In the genomic region with DNA sequence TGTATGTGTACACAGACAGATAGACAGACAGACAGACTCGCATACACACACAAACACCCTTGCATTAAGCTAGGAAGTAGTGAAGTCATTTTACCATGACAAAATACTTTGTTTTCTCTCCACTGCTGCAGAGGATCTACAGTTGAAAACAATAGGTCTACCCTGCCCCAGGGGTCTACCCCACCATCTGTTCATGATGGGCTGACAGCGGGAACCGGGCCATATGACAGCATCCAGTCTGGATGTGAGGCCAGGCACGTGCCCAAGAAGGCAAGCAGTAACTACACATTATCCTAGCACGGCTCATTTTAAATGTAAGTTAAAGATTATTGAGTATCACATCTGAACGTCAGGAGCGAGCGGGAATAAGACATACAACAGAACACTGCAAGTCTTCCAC, we compare ENCODE assay signal across 13 mouse cellular contexts. TPM values are rescaled to one million over a fixed set of nuclear protein-coding genes. Genes with fewer than 3 reads are reported as not detected.
A peak's percentile ranks its signal among the peaks of the same experiment; 100 is the strongest.
DNase-seq lines count a peak whose midpoint lies in the region; ATAC-seq and TF ChIP-seq lines count a peak whose summit lies in the region.
"Had no signal": no experiment of that assay in that cellular context is flagged by ENCODE, and none has a peak within 500 bp of the region (broad histone marks: within the 10 kb centered on the region; RNA-seq: fewer than 3 reads in every experiment).

No protein-coding gene starts in this region.

- no peak overlapping the region for H3K9ac ChIP-seq in forebrain, embryonic 11.5 days (ENCODE audit: low read length)
- no peak overlapping the region for H3K9ac ChIP-seq in embryonic facial prominence, embryonic 14.5 days (ENCODE audit: low read depth, low read length)
- no peak overlapping the region for H3K9ac ChIP-seq in stomach, postnatal 0 days (ENCODE audit: low read length)
- H3K9ac ChIP-seq: limb, embryonic 15.5 days had no signal

- no peak overlapping the region for H3K4me2 ChIP-seq in forebrain, embryonic 11.5 days (ENCODE audit: low read depth, low read length, severe bottlenecking)
- no peak overlapping the region for H3K4me2 ChIP-seq in embryonic facial prominence, embryonic 14.5 days (ENCODE audit: low read depth, low read length)
- no peak overlapping the region for H3K4me2 ChIP-seq in stomach, postnatal 0 days (replicated peaks; ENCODE audit: low read depth)
- H3K4me2 ChIP-seq: limb, embryonic 15.5 days had no signal

- H3K4me3 ChIP-seq in forebrain, embryonic 11.5 days (ENCODE audit: low read depth, low read length): no peak overlapping the region
- no peak overlapping the region for H3K4me3 ChIP-seq in forebrain, embryonic 10.5 days
- H3K4me3 ChIP-seq in embryonic facial prominence, embryonic 14.5 days (ENCODE audit: low read depth, low read length): no peak overlapping the region
- H3K4me3 ChIP-seq in stomach, postnatal 0 days (ENCODE audit: low read depth, low read length): no peak overlapping the region
- H3K4me3 ChIP-seq: limb, embryonic 15.5 days had no signal

- H3K36me3 ChIP-seq in forebrain, embryonic 11.5 days (ENCODE audit: control insufficient read depth, insufficient read depth, low read length): no peaks in the 10 kb centered on the region
- H3K36me3 ChIP-seq in forebrain, embryonic 10.5 days (replicated peaks): peaks cover 15% of the 10 kb centered on the region
- peaks cover 13% of the 10 kb centered on the region; the same call in 1 of the 2 replicates for H3K36me3 ChIP-seq in embryonic facial prominence, embryonic 14.5 days (ENCODE audit: control insufficient read depth, insufficient read depth, low read length)
- H3K36me3 ChIP-seq in stomach, postnatal 0 days (ENCODE audit: control insufficient read depth, insufficient read depth, low read length): no peaks in the 10 kb centered on the region
- H3K36me3 ChIP-seq: limb, embryonic 15.5 days had no signal

- no peaks in the 10 kb centered on the region for H3K9me3 ChIP-seq in forebrain, embryonic 11.5 days (ENCODE audit: control insufficient read depth, low read length)
- H3K9me3 ChIP-seq in forebrain, embryonic 10.5 days: no peaks in the 10 kb centered on the region
- H3K9me3 ChIP-seq in embryonic facial prominence, embryonic 14.5 days (ENCODE audit: control insufficient read depth, low read length): no peaks in the 10 kb centered on the region
- no peaks in the 10 kb centered on the region for H3K9me3 ChIP-seq in stomach, postnatal 0 days (ENCODE audit: control insufficient read depth, low read length)
- H3K9me3 ChIP-seq: limb, embryonic 15.5 days had no signal

- 80% methylated on average over 8 of the region's 8 CpGs for WGBS in forebrain, embryonic 11.5 days
- 90% methylated on average over 8 of the region's 8 CpGs for WGBS in forebrain, embryonic 10.5 days
- 55% methylated on average over 8 of the region's 8 CpGs for WGBS in embryonic facial prominence, embryonic 14.5 days
- 70% methylated on average over 8 of the region's 8 CpGs for WGBS in stomach, postnatal 0 days

- peak; percentile 82 for ATAC-seq in forebrain, embryonic 11.5 days (replicated peaks; ENCODE audit: low FRiP score)
- peak; percentile 90 for ATAC-seq in embryonic facial prominence, embryonic 14.5 days (ENCODE audit: low read depth)
- ATAC-seq in stomach, postnatal 0 days (ENCODE audit: low FRiP score, low TSS enrichment): no peak

- no peaks in the 10 kb centered on the region for H3K4me1 ChIP-seq in forebrain, embryonic 11.5 days (replicated peaks; ENCODE audit: control insufficient read depth, insufficient read depth, low read length)
- H3K4me1 ChIP-seq in forebrain, embryonic 10.5 days: no peaks in the 10 kb centered on the region
- peaks cover 5% of the 10 kb centered on the region; the same call in 1 of the 2 replicates for H3K4me1 ChIP-seq in embryonic facial prominence, embryonic 14.5 days (ENCODE audit: control insufficient read depth, insufficient read depth, low read length)
- H3K4me1 ChIP-seq in stomach, postnatal 0 days (replicated peaks; ENCODE audit: control insufficient read depth, insufficient read depth): no peaks in the 10 kb centered on the region
- H3K4me1 ChIP-seq: limb, embryonic 15.5 days had no signal

- no peak for DNase-seq in forebrain, embryonic 11.5 days (ENCODE audit: low spot score)
- DNase-seq in forebrain, embryonic 10.5 days (ENCODE audit: extremely low spot score, low spot score): no peak
- peak; percentile 74 for DNase-seq in embryonic facial prominence, embryonic 14.5 days (ENCODE audit: low spot score)
- DNase-seq in mesoderm, embryonic 11.5 days (ENCODE audit: low read depth, low spot score): peak; percentile 41
- no peak for DNase-seq in right cerebral cortex, adult 18-20 months
- no peak for DNase-seq in stomach, postnatal 0 days (ENCODE audit: low spot score)
- DNase-seq in left cerebral cortex, postnatal 10 days (ENCODE audit: extremely low spot score in 1 of 2, low spot score in 2 of 2): no peak
- no peak for DNase-seq in thymus, postnatal 10 days (ENCODE audit: low spot score in 2 of 2)
- DNase-seq: adrenal gland, postnatal 36 days; heart, postnatal 14 days; lung, postnatal 14 days; thymus, postnatal 36 days had no signal

- no peak overlapping the region for H3K27ac ChIP-seq in forebrain, embryonic 11.5 days (ENCODE audit: low read depth, low read length)
- no peak overlapping the region for H3K27ac ChIP-seq in forebrain, embryonic 10.5 days
- no peak overlapping the region for H3K27ac ChIP-seq in embryonic facial prominence, embryonic 14.5 days (replicated peaks; ENCODE audit: low read depth, low read length)
- no peak overlapping the region for H3K27ac ChIP-seq in stomach, postnatal 0 days (replicated peaks)
- H3K27ac ChIP-seq: limb, embryonic 15.5 days had no signal

- intact Hi-C loops in left cerebral cortex, postnatal 10 days (cut with DNase I): no loop called here

- TF ChIP-seq CTCF in stomach, postnatal 0 days (IDR thresholded peaks at IDR 0.05; ENCODE audit: low read depth): no peak

- no peak for TF ChIP-seq EP300 in stomach, postnatal 0 days (optimal IDR thresholded peaks at IDR 0.05)

- no peaks in the 10 kb centered on the region for H3K27me3 ChIP-seq in forebrain, embryonic 11.5 days (ENCODE audit: control insufficient read depth, insufficient read depth, low read length)
- no peaks in the 10 kb centered on the region for H3K27me3 ChIP-seq in forebrain, embryonic 10.5 days (ENCODE audit: poor library complexity, severe bottlenecking)
- no peaks in the 10 kb centered on the region for H3K27me3 ChIP-seq in embryonic facial prominence, embryonic 14.5 days (replicated peaks; ENCODE audit: control insufficient read depth, insufficient read depth, low read length)
- H3K27me3 ChIP-seq in stomach, postnatal 0 days (ENCODE audit: control insufficient read depth, insufficient read depth, low read length): no peaks in the 10 kb centered on the region
- H3K27me3 ChIP-seq: limb, embryonic 15.5 days had no signal

RNA-seq across cellular contexts. Expression of gene Rap1gds1, which starts 51.4 kb away (rescaled TPM):
- 67.8 and 67.9 TPM in 2 replicates for polyA plus RNA-seq in forebrain, embryonic 11.5 days (2014; fragmentation: Nextera tagmentation; extraction: Ambion mirVana)
- 55.0 and 56.0 TPM in 2 replicates for polyA plus RNA-seq in forebrain, embryonic 10.5 days (2016; fragmentation: Nextera tagmentation; extraction: Ambion mirVana)
- 61.5 and 62.5 TPM in 2 replicates for polyA plus RNA-seq in embryonic facial prominence, embryonic 14.5 days (2014; fragmentation: Nextera tagmentation; extraction: Ambion mirVana)
- 22.5 and 24.1 TPM in 2 replicates for polyA plus RNA-seq in stomach, postnatal 0 days (2015; fragmentation: Nextera tagmentation; extraction: Ambion mirVana)
- 100 to 1,000 TPM; 270 to 280 TPM for total RNA-seq in left cerebral cortex, postnatal 10 days (2021)

Comparison
In these comparisons a context has a peak if more than half of its experiments do, and no peak if none do; other contexts are left out.
1. DNase-seq: peak in embryonic facial prominence, embryonic 14.5 days (single experiment) and mesoderm, embryonic 11.5 days (single experiment); none in forebrain, embryonic 11.5 days (single experiment), forebrain, embryonic 10.5 days (single experiment), right cerebral cortex, adult 18-20 months (single experiment), stomach, postnatal 0 days (single experiment), left cerebral cortex, postnatal 10 days (0 of 2) and thymus, postnatal 10 days (0 of 2).